Mouse (Mus musculus): ENCODE data around the gene Hspa1a. TPM values are rescaled to one million over a fixed set of nuclear protein-coding genes. Genes with fewer than 3 reads are reported as not detected.

Gene Hspa1a
- polyA plus RNA-seq, 1 experiment from 2014 or later = 4.0 TPM

- peak within 1 kb of the TSS; percentile 76 for H3K4me3 ChIP-seq (ENCODE audit: low read depth, low read length)
- no peaks in the 10 kb centered on the region for H3K9me3 ChIP-seq (ENCODE audit: control insufficient read depth, low read length)
These were observed 40.8 kb downstream of the Hspa1a start, which contains the start of gene Neu1 for GRCm38 (mm10) chr17:34931061-34931734. Gene Neu1 (plus strand): TSS chr17:34931253.

GRCm38 (mm10) chr17:34928841-34929240 lies 43.1 kb downstream of the Hspa1a start:
- Histone ChIP-seq H3K27me3 (ENCODE audit: control insufficient read depth, insufficient read depth, low read length) (no peaks in the 10 kb centered on the region), H3K27ac (replicated peaks; ENCODE audit: low read depth, low read length) (no peak overlapping the region), H3K4me3 (ENCODE audit: low read depth, low read length) (no peak overlapping the region), H3K9me3 (ENCODE audit: control insufficient read depth, low read length) (no peaks in the 10 kb centered on the region), H3K9ac (ENCODE audit: low read length) (no peak overlapping the region), H3K4me2 (ENCODE audit: low read depth, severe bottlenecking) (no peak overlapping the region), H3K36me3 (ENCODE audit: control insufficient read depth, insufficient read depth, low read length) (no peaks in the 10 kb centered on the region), H3K4me1 (ENCODE audit: control insufficient read depth, insufficient read depth, low read length) (peaks cover 4% of the 10 kb centered on the region)
- ATAC-seq (ENCODE audit: insufficient number of reproducible peaks, low FRiP score, low TSS enrichment, low read depth) = no peak
- WGBS = 80% methylated on average over 4 of the region's 4 CpGs
- DNase-seq (ENCODE audit: low spot score) = no peak

More at GRCm38 (mm10) chr17:34931061-34931734, 40.8 kb downstream of the Hspa1a start, which contains the start of gene Neu1:
- peak within 1 kb of the TSS; percentile 72 for H3K9ac ChIP-seq (ENCODE audit: low read length)
- H3K4me2 ChIP-seq (ENCODE audit: low read depth, severe bottlenecking) = peak within 1 kb of the TSS; percentile 98
- ATAC-seq (ENCODE audit: insufficient number of reproducible peaks, low FRiP score, low TSS enrichment, low read depth) = peak; percentile 95
- WGBS = under 1% methylated on average over 38 of the region's 38 CpGs
- no peaks in the 10 kb centered on the region for H3K36me3 ChIP-seq (ENCODE audit: control insufficient read depth, insufficient read depth, low read length)
- peak; percentile 97 for DNase-seq (ENCODE audit: low spot score)
- no peaks in the 10 kb centered on the region for H3K27me3 ChIP-seq (ENCODE audit: control insufficient read depth, insufficient read depth, low read length)
- peaks cover 4% of the 10 kb centered on the region for H3K4me1 ChIP-seq (ENCODE audit: control insufficient read depth, insufficient read depth, low read length)
- no peak within 1 kb of the TSS for H3K27ac ChIP-seq (replicated peaks; ENCODE audit: low read depth, low read length)

DNA sequence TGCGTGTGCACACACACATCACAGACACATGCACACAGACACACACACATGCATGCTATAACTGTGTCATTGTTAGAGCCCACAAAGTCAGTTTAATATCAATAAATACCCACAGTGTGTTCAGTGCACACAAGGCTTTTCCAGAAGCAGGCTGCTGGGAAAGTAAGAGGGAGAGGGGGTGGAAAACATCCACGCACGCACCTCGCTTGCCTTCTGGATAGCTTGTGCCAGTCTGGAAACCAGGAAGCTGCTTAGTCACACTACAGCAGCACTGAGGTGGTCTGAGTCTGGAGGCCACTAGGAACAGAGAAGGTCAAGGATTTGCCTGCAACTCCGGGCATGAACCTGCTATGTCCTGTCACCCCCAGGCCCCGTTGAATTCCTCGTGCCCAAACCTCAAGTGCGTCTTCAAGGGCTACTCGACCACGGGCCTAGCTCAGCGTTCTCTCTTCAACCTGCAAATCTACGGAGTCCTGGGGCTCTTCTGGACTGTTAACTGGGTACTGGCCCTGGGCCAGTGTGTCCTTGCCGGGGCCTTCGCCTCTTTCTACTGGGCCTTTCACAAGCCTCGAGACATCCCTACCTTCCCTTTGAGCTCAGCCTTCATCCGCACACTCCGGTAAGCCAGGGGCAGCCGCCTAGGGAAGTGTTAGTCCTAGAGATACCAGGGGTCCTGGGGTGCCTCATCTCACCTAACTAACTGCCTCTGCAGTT lies 44.5 kb downstream of the Hspa1a start:
- Histone ChIP-seq H3K36me3 (ENCODE audit: control insufficient read depth, insufficient read depth, low read length) (no peaks in the 10 kb centered on the region), H3K4me2 (ENCODE audit: low read depth, severe bottlenecking) (no peak overlapping the region), H3K27ac (replicated peaks; ENCODE audit: low read depth, low read length) (no peak overlapping the region), H3K4me3 (ENCODE audit: low read depth, low read length) (no peak overlapping the region), H3K27me3 (ENCODE audit: control insufficient read depth, insufficient read depth, low read length) (no peaks in the 10 kb centered on the region), H3K4me1 (ENCODE audit: control insufficient read depth, insufficient read depth, low read length) (peaks cover 4% of the 10 kb centered on the region), H3K9me3 (ENCODE audit: control insufficient read depth, low read length) (no peaks in the 10 kb centered on the region), H3K9ac (ENCODE audit: low read length) (no peak overlapping the region)
- ATAC-seq (ENCODE audit: insufficient number of reproducible peaks, low FRiP score, low TSS enrichment, low read depth) = no peak
- 86% methylated on average over 18 of the region's 18 CpGs for WGBS
- DNase-seq (ENCODE audit: low spot score) = no peak

DNA sequence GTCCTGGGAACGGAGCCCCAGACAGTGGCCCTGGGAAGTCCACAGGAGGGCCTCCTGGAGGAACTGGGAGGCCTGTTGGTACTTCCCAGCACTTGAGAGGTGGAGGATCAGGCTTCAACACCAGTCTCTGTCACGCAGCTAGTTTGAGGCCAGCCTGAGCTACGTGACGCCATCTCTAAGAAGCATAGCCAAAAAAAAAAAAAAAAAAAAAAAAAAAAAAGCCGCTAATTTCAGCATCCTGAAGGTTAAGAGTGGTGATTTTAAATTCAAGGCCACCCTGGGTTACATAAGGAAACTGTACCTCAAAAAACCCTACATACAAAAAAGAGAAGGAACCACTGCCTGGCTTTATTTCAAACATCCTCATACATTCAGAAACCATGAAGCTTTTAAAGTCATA lies 47.7 kb downstream of the Hspa1a start:
- H3K9ac ChIP-seq (ENCODE audit: low read length) = no peak overlapping the region
- no peaks in the 10 kb centered on the region for H3K4me1 ChIP-seq (ENCODE audit: control insufficient read depth, insufficient read depth, low read length)
- no peak overlapping the region for H3K4me3 ChIP-seq (ENCODE audit: low read depth, low read length)
- H3K9me3 ChIP-seq (ENCODE audit: control insufficient read depth, low read length) = no peaks in the 10 kb centered on the region
- DNase-seq (ENCODE audit: low spot score) (no peak), ATAC-seq (ENCODE audit: insufficient number of reproducible peaks, low FRiP score, low TSS enrichment, low read depth) (no peak)
- H3K4me2 ChIP-seq (ENCODE audit: low read depth, severe bottlenecking) = no peak overlapping the region
- 79% methylated on average over 5 of the region's 5 CpGs for WGBS
- H3K27me3 ChIP-seq (ENCODE audit: control insufficient read depth, insufficient read depth, low read length) = no peaks in the 10 kb centered on the region
- H3K36me3 ChIP-seq (ENCODE audit: control insufficient read depth, insufficient read depth, low read length) = no peaks in the 10 kb centered on the region
- H3K27ac ChIP-seq (replicated peaks; ENCODE audit: low read depth, low read length) = no peak overlapping the region

GRCm38 (mm10) chr17:34922939-34923338 lies 49.0 kb downstream of the Hspa1a start:
- no peak for DNase-seq (ENCODE audit: low spot score)
- no peak for ATAC-seq (ENCODE audit: insufficient number of reproducible peaks, low FRiP score, low TSS enrichment, low read depth)
- H3K4me3 ChIP-seq (ENCODE audit: low read depth, low read length) = no peak overlapping the region

More at GRCm38 (mm10) chr17:34922939-34923338, 49.0 kb downstream of the Hspa1a start:
- no peaks in the 10 kb centered on the region for H3K27me3 ChIP-seq (ENCODE audit: control insufficient read depth, insufficient read depth, low read length)
- WGBS = 39% methylated on average over 6 of the region's 6 CpGs
- no peak overlapping the region for H3K4me2 ChIP-seq (ENCODE audit: low read depth, severe bottlenecking)
- no peak overlapping the region for H3K27ac ChIP-seq (replicated peaks; ENCODE audit: low read depth, low read length)
- no peaks in the 10 kb centered on the region for H3K36me3 ChIP-seq (ENCODE audit: control insufficient read depth, insufficient read depth, low read length)
- no peak overlapping the region for H3K9ac ChIP-seq (ENCODE audit: low read length)
- no peaks in the 10 kb centered on the region for H3K9me3 ChIP-seq (ENCODE audit: control insufficient read depth, low read length)
- no peaks in the 10 kb centered on the region for H3K4me1 ChIP-seq (ENCODE audit: control insufficient read depth, insufficient read depth, low read length)

Other genes with a start within 250 kb of the Hspa1a start
- gene C4b, start 228.3 kb downstream of the Hspa1a start, polyA plus RNA-seq (2014; fragmentation: Nextera tagmentation; extraction: Ambion mirVana) = not detected in 2 replicates
- not detected in 2 replicates for gene Cyp21a1, start 167.6 kb downstream of the Hspa1a start, polyA plus RNA-seq (2014; fragmentation: Nextera tagmentation; extraction: Ambion mirVana)
- 20.5 and 21.2 TPM in 2 replicates for gene Stk19, start 135.2 kb downstream of the Hspa1a start, polyA plus RNA-seq (2014; fragmentation: Nextera tagmentation; extraction: Ambion mirVana)
- gene Dxo, start 135.1 kb downstream of the Hspa1a start, polyA plus RNA-seq (2014; fragmentation: Nextera tagmentation; extraction: Ambion mirVana) = 72.4 and 74.6 TPM in 2 replicates
- 43.2 and 49.0 TPM in 2 replicates for gene Skiv2l, start 121.9 kb downstream of the Hspa1a start, polyA plus RNA-seq (2014; fragmentation: Nextera tagmentation; extraction: Ambion mirVana)
- gene Nelfe, start 121.8 kb downstream of the Hspa1a start, polyA plus RNA-seq (2014; fragmentation: Nextera tagmentation; extraction: Ambion mirVana) = 152 TPM in 2 replicates
- gene Cfb, start 109.6 kb downstream of the Hspa1a start, polyA plus RNA-seq (2014; fragmentation: Nextera tagmentation; extraction: Ambion mirVana) = 1.6 and 2.6 TPM in 2 replicates
- 1.9 and 2.3 TPM in 2 replicates for gene Zbtb12, start 92.7 kb downstream of the Hspa1a start, polyA plus RNA-seq (2014; fragmentation: Nextera tagmentation; extraction: Ambion mirVana)
- not detected in 2 replicates for gene Gm20547, start 90.1 kb downstream of the Hspa1a start, polyA plus RNA-seq (2014; fragmentation: Nextera tagmentation; extraction: Ambion mirVana)
- gene C2, start 73.9 kb downstream of the Hspa1a start, polyA plus RNA-seq (2014; fragmentation: Nextera tagmentation; extraction: Ambion mirVana) = 0.44 and 0.58 TPM in 2 replicates
- 77.8 and 78.9 TPM in 2 replicates for gene Ehmt2, start 73.7 kb downstream of the Hspa1a start, polyA plus RNA-seq (2014; fragmentation: Nextera tagmentation; extraction: Ambion mirVana)
- 0.21 TPM in 1 of 2 replicates, not detected in the other for gene Slc44a4, start 57.7 kb downstream of the Hspa1a start, polyA plus RNA-seq (2014; fragmentation: Nextera tagmentation; extraction: Ambion mirVana)
- 10.3 and 12.8 TPM in 2 replicates for gene Neu1, start 40.9 kb downstream of the Hspa1a start, polyA plus RNA-seq (2014; fragmentation: Nextera tagmentation; extraction: Ambion mirVana)
- 0.43 and 0.44 TPM in 2 replicates for gene Hspa1b, start 12.9 kb downstream of the Hspa1a start, polyA plus RNA-seq (2014; fragmentation: Nextera tagmentation; extraction: Ambion mirVana)
- gene Gm20481, start 2.2 kb downstream of the Hspa1a start, polyA plus RNA-seq (2014; fragmentation: Nextera tagmentation; extraction: Ambion mirVana) = 0.36 and 0.43 TPM in 2 replicates
- gene Hspa1l, start 547 bp upstream of the Hspa1a start, polyA plus RNA-seq (2014; fragmentation: Nextera tagmentation; extraction: Ambion mirVana) = 1.5 and 1.6 TPM in 2 replicates
- 266 and 271 TPM in 2 replicates for gene Lsm2, start 9.7 kb upstream of the Hspa1a start, polyA plus RNA-seq (2014; fragmentation: Nextera tagmentation; extraction: Ambion mirVana)
- 124 and 140 TPM in 2 replicates for gene Vars, start 28.8 kb upstream of the Hspa1a start, polyA plus RNA-seq (2014; fragmentation: Nextera tagmentation; extraction: Ambion mirVana)
- 0.07 and 0.16 TPM in 2 replicates for gene Vwa7, start 44.4 kb upstream of the Hspa1a start, polyA plus RNA-seq (2014; fragmentation: Nextera tagmentation; extraction: Ambion mirVana)
- gene Sapcd1, start 55.9 kb upstream of the Hspa1a start, polyA plus RNA-seq (2014; fragmentation: Nextera tagmentation; extraction: Ambion mirVana) = 1.4 TPM in 2 replicates
- gene Msh5, start 74.6 kb upstream of the Hspa1a start, polyA plus RNA-seq (2014; fragmentation: Nextera tagmentation; extraction: Ambion mirVana) = 3.5 and 3.7 TPM in 2 replicates
- 52.1 and 76.7 TPM in 2 replicates for gene Clic1, start 77.8 kb upstream of the Hspa1a start, polyA plus RNA-seq (2014; fragmentation: Nextera tagmentation; extraction: Ambion mirVana)
- 553 and 582 TPM in 2 replicates for gene Ddah2, start 86.9 kb upstream of the Hspa1a start, polyA plus RNA-seq (2014; fragmentation: Nextera tagmentation; extraction: Ambion mirVana)
- 0.16 TPM in 1 of 2 replicates, not detected in the other for gene Ly6g6c, start 93.2 kb upstream of the Hspa1a start, polyA plus RNA-seq (2014; fragmentation: Nextera tagmentation; extraction: Ambion mirVana)
- gene Mpig6b, start 94.0 kb upstream of the Hspa1a start, polyA plus RNA-seq (2014; fragmentation: Nextera tagmentation; extraction: Ambion mirVana) = 0.84 and 1.2 TPM in 2 replicates
- 1.5 and 2.1 TPM in 2 replicates for gene Ly6g6e, start 104.7 kb upstream of the Hspa1a start, polyA plus RNA-seq (2014; fragmentation: Nextera tagmentation; extraction: Ambion mirVana)
- gene Ly6g6d, start 105.9 kb upstream of the Hspa1a start, polyA plus RNA-seq (2014; fragmentation: Nextera tagmentation; extraction: Ambion mirVana) = 0.72 and 1.6 TPM in 2 replicates
- gene Ly6g6f, start 113.5 kb upstream of the Hspa1a start, polyA plus RNA-seq (2014; fragmentation: Nextera tagmentation; extraction: Ambion mirVana) = 0.27 and 0.73 TPM in 2 replicates
- gene Abhd16a, start 117.1 kb upstream of the Hspa1a start, polyA plus RNA-seq (2014; fragmentation: Nextera tagmentation; extraction: Ambion mirVana) = 43.1 and 46.9 TPM in 2 replicates
- not detected in 2 replicates for gene Ly6g5c, start 136.1 kb upstream of the Hspa1a start, polyA plus RNA-seq (2014; fragmentation: Nextera tagmentation; extraction: Ambion mirVana)
- gene Ly6g5b, start 143.3 kb upstream of the Hspa1a start, polyA plus RNA-seq (2014; fragmentation: Nextera tagmentation; extraction: Ambion mirVana) = 0.44 and 0.75 TPM in 2 replicates
- 24.0 and 29.1 TPM in 2 replicates for gene Gpank1, start 149.3 kb upstream of the Hspa1a start, polyA plus RNA-seq (2014; fragmentation: Nextera tagmentation; extraction: Ambion mirVana)
- 277 and 290 TPM in 2 replicates for gene Csnk2b, start 149.9 kb upstream of the Hspa1a start, polyA plus RNA-seq (2014; fragmentation: Nextera tagmentation; extraction: Ambion mirVana)
- gene D17H6S53E, start 154.2 kb upstream of the Hspa1a start, polyA plus RNA-seq (2014; fragmentation: Nextera tagmentation; extraction: Ambion mirVana) = 8.6 and 8.9 TPM in 2 replicates
- gene Apom, start 159.9 kb upstream of the Hspa1a start, polyA plus RNA-seq (2014; fragmentation: Nextera tagmentation; extraction: Ambion mirVana) = 0.44 and 1.5 TPM in 2 replicates
- gene Bag6, start 163.0 kb upstream of the Hspa1a start, polyA plus RNA-seq (2014; fragmentation: Nextera tagmentation; extraction: Ambion mirVana) = 103 and 104 TPM in 2 replicates
- 215 and 234 TPM in 2 replicates for gene Prrc2a, start 192.7 kb upstream of the Hspa1a start, polyA plus RNA-seq (2014; fragmentation: Nextera tagmentation; extraction: Ambion mirVana)
- 3.4 and 3.9 TPM in 2 replicates for gene Aif1, start 203.9 kb upstream of the Hspa1a start, polyA plus RNA-seq (2014; fragmentation: Nextera tagmentation; extraction: Ambion mirVana)
- 4.0 and 4.7 TPM in 2 replicates for gene Lst1, start 216.3 kb upstream of the Hspa1a start, polyA plus RNA-seq (2014; fragmentation: Nextera tagmentation; extraction: Ambion mirVana)
- 0.45 and 0.54 TPM in 2 replicates for gene Ltb, start 222.3 kb upstream of the Hspa1a start, polyA plus RNA-seq (2014; fragmentation: Nextera tagmentation; extraction: Ambion mirVana)
- not detected in 2 replicates for gene Tnf, start 229.9 kb upstream of the Hspa1a start, polyA plus RNA-seq (2014; fragmentation: Nextera tagmentation; extraction: Ambion mirVana)
- 0.11 and 0.27 TPM in 2 replicates for gene Lta, start 233.2 kb upstream of the Hspa1a start, polyA plus RNA-seq (2014; fragmentation: Nextera tagmentation; extraction: Ambion mirVana)
- gene Gm16181, start 248.7 kb upstream of the Hspa1a start, polyA plus RNA-seq (2014; fragmentation: Nextera tagmentation; extraction: Ambion mirVana) = not detected in 2 replicates

All from limb, embryonic 11.5 days (tissue).